In the genomic region with DNA sequence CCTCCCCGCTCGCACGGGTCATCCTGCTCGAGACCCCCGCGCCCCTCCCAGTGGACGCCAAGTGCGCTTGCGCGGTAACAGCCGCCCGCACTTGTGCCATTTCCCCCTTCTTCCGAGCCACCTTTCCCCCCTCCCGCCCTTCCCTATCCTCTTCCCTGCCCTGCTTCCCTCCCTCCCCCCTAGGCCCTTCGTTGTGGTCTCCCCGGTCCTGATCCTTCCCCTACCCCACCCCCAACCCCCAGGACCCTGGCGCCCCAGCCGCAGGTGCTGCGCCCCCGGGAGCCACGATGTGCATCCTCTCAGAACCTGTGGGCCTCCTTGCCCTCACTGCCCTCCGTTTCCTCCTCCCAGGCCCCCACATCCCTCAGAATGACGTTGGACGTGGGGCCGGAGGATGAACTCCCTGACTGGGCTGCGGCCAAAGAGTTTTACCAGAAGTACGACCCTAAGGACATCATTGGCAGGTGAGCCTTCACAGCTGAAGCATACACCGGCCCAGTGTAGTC, we compare ENCODE assay signal across 8 mouse cellular contexts. TPM values are rescaled to one million over a fixed set of nuclear protein-coding genes. Genes with fewer than 3 reads are reported as not detected.
A peak's percentile ranks its signal among the peaks of the same experiment; 100 is the strongest.
DNase-seq lines count a peak whose midpoint lies in the region; ATAC-seq and TF ChIP-seq lines count a peak whose summit lies in the region.

No protein-coding gene starts in this region.

- TF ChIP-seq CTCF in lung, postnatal 0 days (IDR thresholded peaks at IDR 0.05), result no peak; the same call in 1 of the 2 replicates

- under 1% methylated on average over 14 of the region's 28 CpGs for WGBS in lung, postnatal 0 days

- TF ChIP-seq EP300 in lung, postnatal 0 days (IDR thresholded peaks at IDR 0.05), result no peak

- ATAC-seq in lung, postnatal 0 days, result peak; percentile 25

- H3K4me1 ChIP-seq in lung, postnatal 0 days (ENCODE audit: insufficient read depth, low read depth, low read length), result peaks cover 10% of the 10 kb centered on the region; the same call in 1 of the 2 replicates

- no peaks in the 10 kb centered on the region for H3K27me3 ChIP-seq in lung, postnatal 0 days (replicated peaks; ENCODE audit: insufficient read depth, low read length)

- no peaks in the 10 kb centered on the region for H3K9me3 ChIP-seq in lung, postnatal 0 days (ENCODE audit: low read length)

- DNase-seq in embryo, embryonic 10 days (ENCODE audit: low spot score), result peak; percentile 27
- no peak for DNase-seq in embryo, embryonic 11 days
- peak; percentile 16 to 31 for DNase-seq in thymus, postnatal 10 days (ENCODE audit: low spot score in 2 of 2)
- no peak for DNase-seq in thymus, postnatal 25 days
- peak; percentile 24 to 32 for DNase-seq in heart, postnatal 10 days
- DNase-seq in lung, postnatal 0 days (ENCODE audit: low spot score), result peak; percentile 13
- DNase-seq in layer of hippocampus, postnatal 36 days, result no peak
- no peak for DNase-seq in left cerebral cortex, postnatal 25 days (ENCODE audit: low spot score in 2 of 2)

- peak overlapping the region; percentile 68 for H3K4me3 ChIP-seq in lung, postnatal 0 days (ENCODE audit: low read depth, low read length)

- H3K9ac ChIP-seq in lung, postnatal 0 days (replicated peaks; ENCODE audit: low read depth), result peak overlapping the region; percentile 69

- H3K4me2 ChIP-seq in lung, postnatal 0 days (replicated peaks; ENCODE audit: low read depth, low read length), result peak overlapping the region; percentile 93

- no peaks in the 10 kb centered on the region for H3K36me3 ChIP-seq in lung, postnatal 0 days (ENCODE audit: insufficient read depth, low read length)

- intact Hi-C loops in heart, postnatal 10 days (cut with DNase I), result no loop called here
- intact Hi-C loops in left cerebral cortex, postnatal 25 days (cut with DNase I), result loop anchor here (2.0 kb wide), 1 partner anchor 13 kb away; no protein-coding TSS in a partner anchor

- peak overlapping the region; percentile 54; the same call in 1 of the 2 replicates for H3K27ac ChIP-seq in lung, postnatal 0 days (ENCODE audit: low read length)

RNA-seq across cellular contexts. Expression of a gene that starts 0.4 kb away (rescaled TPM):
- total RNA-seq in heart, postnatal 10 days (2021), result 10 to 100 TPM; 21.0 to 21.1 TPM
- 31.7 and 34.4 TPM in 2 replicates for polyA plus RNA-seq in lung, postnatal 0 days (2015; fragmentation: Nextera tagmentation; extraction: Ambion mirVana)
- total RNA-seq in layer of hippocampus, postnatal 36 days (2021), result 10 to 100 TPM; 86.3 to 95.5 TPM
- 10 to 100 TPM; 76.9 to 89.1 TPM for total RNA-seq in left cerebral cortex, postnatal 25 days (2021)

RNA-seq across cellular contexts. Expression of a gene that starts 12.4 kb away (rescaled TPM):
- total RNA-seq in heart, postnatal 10 days (2021), result not detected
- 5.4 and 6.1 TPM in 2 replicates for polyA plus RNA-seq in lung, postnatal 0 days (2015; fragmentation: Nextera tagmentation; extraction: Ambion mirVana)
- total RNA-seq in layer of hippocampus, postnatal 36 days (2021), result 1 to 10 TPM in 1 of 2 experiments, under 1 TPM in 1; 0.38 to 1.2 TPM
- not detected for total RNA-seq in left cerebral cortex, postnatal 25 days (2021)

RNA-seq across cellular contexts. Expression of a gene that starts 14.8 kb away (rescaled TPM):
- total RNA-seq in heart, postnatal 10 days (2021), result 1 to 10 TPM; 7.3 to 8.7 TPM
- polyA plus RNA-seq in lung, postnatal 0 days (2015; fragmentation: Nextera tagmentation; extraction: Ambion mirVana), result 28.8 and 29.5 TPM in 2 replicates
- total RNA-seq in layer of hippocampus, postnatal 36 days (2021), result 1 to 10 TPM; 8.4 to 8.6 TPM
- total RNA-seq in left cerebral cortex, postnatal 25 days (2021), result 1 to 10 TPM; 6.8 to 7.7 TPM

RNA-seq across cellular contexts. Expression of a gene that starts 15.0 kb away (rescaled TPM):
- total RNA-seq in heart, postnatal 10 days (2021), result 10 to 100 TPM; 54.3 to 57.0 TPM
- 25.9 and 27.1 TPM in 2 replicates for polyA plus RNA-seq in lung, postnatal 0 days (2015; fragmentation: Nextera tagmentation; extraction: Ambion mirVana)
- 10 to 100 TPM; 64.2 to 66.7 TPM for total RNA-seq in layer of hippocampus, postnatal 36 days (2021)
- 10 to 100 TPM; 69.4 to 71.4 TPM for total RNA-seq in left cerebral cortex, postnatal 25 days (2021)

RNA-seq across cellular contexts. Expression of a gene that starts 42.0 kb away (rescaled TPM):
- total RNA-seq in heart, postnatal 10 days (2021), result 10 to 100 TPM; 32.4 to 35.1 TPM
- polyA plus RNA-seq in lung, postnatal 0 days (2015; fragmentation: Nextera tagmentation; extraction: Ambion mirVana), result 5.2 and 6.0 TPM in 2 replicates
- 10 to 100 TPM; 23.9 to 24.2 TPM for total RNA-seq in layer of hippocampus, postnatal 36 days (2021)
- total RNA-seq in left cerebral cortex, postnatal 25 days (2021), result 10 to 100 TPM; 22.2 to 24.8 TPM

Comparison
In these comparisons a context has a peak if more than half of its experiments do, and no peak if none do; other contexts are left out.
1. DNase-seq: peak in embryo, embryonic 10 days (single experiment), thymus, postnatal 10 days (2 of 2), heart, postnatal 10 days (2 of 2) and lung, postnatal 0 days (single experiment); none in embryo, embryonic 11 days (single experiment), thymus, postnatal 25 days (single experiment), layer of hippocampus, postnatal 36 days (0 of 2) and left cerebral cortex, postnatal 25 days (0 of 2).